Mouse (Mus musculus) myocyte (in vitro differentiated cells): ENCODE results near the gene Btnl2. TPM values are rescaled to one million over a fixed set of nuclear protein-coding genes. Genes with fewer than 3 reads are reported as not detected.

ENCODE experiments used
- H3K27me3 ChIP-seq: one replicate; pipeline ENCODE4 v1.6.1; 2011; ENCODE audit not compliant: control insufficient read depth, insufficient read depth, insufficient read length
- H3K36me3 ChIP-seq: one replicate; pipeline ENCODE4 v1.6.1; 2011; ENCODE audit not compliant: control insufficient read depth, insufficient read depth
- H3K4me2 ChIP-seq: one replicate; pipeline ENCODE4 v1.6.1; 2011; ENCODE audit warnings: low read depth, control low read depth
- H3K4me3 ChIP-seq: one replicate; pipeline ENCODE4 v1.5.1; 2011; ENCODE audit warnings: mild to moderate bottlenecking, control low read depth, moderate library complexity
- H3K79me2 ChIP-seq: one replicate; pipeline ENCODE4 v1.6.1; 2011; ENCODE audit not compliant: control insufficient read depth, insufficient read depth
- H3ac ChIP-seq: one replicate; pipeline ENCODE4 v1.6.1; 2011; ENCODE audit not compliant: control insufficient read depth, insufficient read length
- CEBPB ChIP-seq: IDR thresholded peaks from 2 replicates; pipeline ENCODE4 v1.6.1; 2011; ENCODE audit warnings: mild to moderate bottlenecking, moderate library complexity; ENCODE audit not compliant: poor library complexity, insufficient read depth, severe bottlenecking
- E2F4 ChIP-seq: IDR thresholded peaks from one replicate; pipeline ENCODE4 v1.6.1; 2011; ENCODE audit warnings: mild to moderate bottlenecking, control low read depth, moderate library complexity; ENCODE audit not compliant: insufficient read depth
- MAX ChIP-seq: IDR thresholded peaks from one replicate; pipeline ENCODE4 v1.6.1; 2011; ENCODE audit warnings: low read depth, mild to moderate bottlenecking, control low read depth
- MYOD1 ChIP-seq, 3 experiments: IDR thresholded peaks; one replicate each; pipeline ENCODE4 v1.6.1; 2011; ENCODE audit warnings: control low read depth in 2 of 3, low read depth in 2 of 3, mild to moderate bottlenecking in 2 of 3, moderate library complexity in 1 of 3; ENCODE audit not compliant: insufficient read length in 2 of 3, control insufficient read depth in 1 of 3
- MYOG ChIP-seq, 3 experiments: IDR thresholded peaks; one replicate each; pipeline ENCODE4 v1.6.1; 2011; ENCODE audit warnings: control low read depth in 2 of 3, low read depth in 2 of 3, mild to moderate bottlenecking in 2 of 3; ENCODE audit not compliant: insufficient read length in 2 of 3, control insufficient read depth in 1 of 3, insufficient read depth in 1 of 3
- POLR2A ChIP-seq: IDR thresholded peaks from one replicate; pipeline ENCODE4 v1.6.1; 2011; ENCODE audit warnings: low read depth, mild to moderate bottlenecking, control low read depth, moderate library complexity; ENCODE audit not compliant: insufficient read length
- POLR2AphosphoS2 ChIP-seq: IDR thresholded peaks from one replicate; pipeline ENCODE4 v1.6.1; 2011; ENCODE audit warnings: low read depth, control low read depth; ENCODE audit not compliant: insufficient read length
- REST ChIP-seq: IDR thresholded peaks from one replicate; pipeline ENCODE4 v1.6.1; 2011; ENCODE audit warnings: mild to moderate bottlenecking, control low read depth, moderate library complexity; ENCODE audit not compliant: insufficient read depth, insufficient read length
- SRF ChIP-seq: IDR thresholded peaks from one replicate; pipeline ENCODE4 v1.6.1; 2011; ENCODE audit warnings: low read depth; ENCODE audit not compliant: control insufficient read depth, insufficient read length
- TCF12 ChIP-seq: IDR thresholded peaks from one replicate; pipeline ENCODE4 v1.6.1; 2011; ENCODE audit warnings: mild to moderate bottlenecking, control low read depth; ENCODE audit not compliant: poor library complexity, insufficient read depth, severe bottlenecking
- TCF3 ChIP-seq: IDR thresholded peaks from one replicate; pipeline ENCODE4 v1.6.1; 2011; ENCODE audit warnings: low read depth, control low read depth; ENCODE audit not compliant: insufficient read length
- USF1 ChIP-seq: IDR thresholded peaks from one replicate; pipeline ENCODE4 v1.6.1; 2011; ENCODE audit warnings: low read depth, mild to moderate bottlenecking, control low read depth, moderate library complexity
- polyA plus RNA-seq: library from polyadenylated mRNA; unstranded; fragments of >200 nt; fragmentation: generic; extraction: Trizol; gene quantifications from one replicate; pipeline ENCODE4 v1.2.1, GENCODE M21; 2012; ENCODE audit warnings: missing spikeins

Btnl2 gene
- not detected for polyA plus RNA-seq

DNA sequence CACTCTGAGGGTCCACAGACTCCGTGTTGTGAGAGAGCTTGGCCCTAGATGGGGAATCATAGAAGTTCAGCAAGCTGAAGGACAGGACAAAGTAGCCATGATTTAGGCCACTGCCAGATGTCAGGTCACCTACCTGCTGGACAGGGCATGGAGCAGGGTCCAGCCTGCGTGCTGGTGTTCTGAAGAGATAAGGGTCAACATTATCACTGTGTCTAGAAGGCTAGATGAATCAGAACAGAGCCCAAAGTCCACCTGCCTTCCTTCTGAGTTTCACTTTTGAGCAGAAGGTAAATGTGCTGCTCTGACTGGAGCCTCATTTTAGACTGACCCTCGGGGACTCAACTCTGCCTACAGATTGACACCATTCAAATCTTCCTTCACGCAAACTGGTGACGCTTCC lies at the start of gene Btnl2:
TSS of gene Btnl2 (plus strand) at position 284 of the 400 bp plus-strand sequence.
- H3K4me3 ChIP-seq: no peak within 1 kb of the TSS
- no peaks in the 10 kb centered on the region for H3K36me3 ChIP-seq
- no peaks in the 10 kb centered on the region for H3K79me2 ChIP-seq
- H3K4me2 ChIP-seq: no peak within 1 kb of the TSS
- H3ac ChIP-seq: no peak within 1 kb of the TSS
- H3K27me3 ChIP-seq: peaks cover 8% of the 10 kb centered on the region
- no peak for TF ChIP-seq TCF3
- no peak for TF ChIP-seq SRF
- no peak for TF ChIP-seq MAX
- TF ChIP-seq POLR2A: no peak
- no peak for TF ChIP-seq REST
- TF ChIP-seq MYOD1 (IDR thresholded peaks at IDR 0.05; ENCODE audit: control insufficient read depth in 1 of 3, insufficient read length in 2 of 3, low read depth in 2 of 3): no peak
- no peak for TF ChIP-seq E2F4
- TF ChIP-seq USF1: no peak

DNA sequence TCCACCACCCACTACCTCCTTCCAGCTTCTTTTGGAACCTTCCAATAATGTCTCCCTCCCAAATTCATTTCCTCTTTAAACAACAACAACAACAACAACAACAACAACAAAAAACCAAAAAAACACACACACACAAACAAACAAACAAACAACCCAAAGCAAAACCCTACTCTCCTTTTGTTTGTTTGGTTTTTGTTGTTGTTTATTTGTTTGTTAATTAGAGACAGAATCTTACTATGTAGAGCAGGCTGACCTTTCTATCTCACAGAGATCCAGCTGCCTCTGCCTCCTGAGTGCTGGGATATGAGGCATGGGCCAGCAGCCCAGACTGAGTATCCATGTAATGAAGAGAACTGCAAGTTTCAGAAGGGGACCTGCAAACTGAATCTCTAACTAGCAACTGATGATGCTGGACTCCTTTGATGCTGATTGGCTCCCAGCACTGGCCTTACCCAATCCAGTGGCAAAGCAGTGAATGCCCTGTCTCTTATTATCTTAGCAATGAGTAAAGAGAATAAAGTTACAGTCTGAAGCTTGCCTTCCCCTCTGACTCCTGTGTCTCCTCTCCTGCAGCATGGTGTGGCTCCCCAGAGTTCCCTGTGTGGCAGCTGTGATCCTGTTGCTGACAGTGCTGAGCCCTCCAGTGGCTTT lies 49.1 kb upstream of the Btnl2 start, which contains the start of gene H2-Eb1:
TSS of gene H2-Eb1 (plus strand) at position 488 of the 651 bp plus-strand sequence.
- H3K79me2 ChIP-seq: no peaks in the 10 kb centered on the region
- H3ac ChIP-seq: no peak within 1 kb of the TSS
- H3K4me3 ChIP-seq: no peak within 1 kb of the TSS
- H3K27me3 ChIP-seq: peaks cover 6% of the 10 kb centered on the region
- TF ChIP-seq TCF12 (no peak), CEBPB (no peak), E2F4 (no peak), TCF3 (no peak), REST (no peak), SRF (no peak), MAX (no peak), MYOG (IDR thresholded peaks at IDR 0.05; ENCODE audit: control insufficient read depth in 1 of 3, insufficient read depth in 1 of 3, insufficient read length in 2 of 3, low read depth in 2 of 3) (no peak), USF1 (no peak), POLR2A (no peak)
- no peak within 1 kb of the TSS for H3K4me2 ChIP-seq
- H3K36me3 ChIP-seq: no peaks in the 10 kb centered on the region

DNA sequence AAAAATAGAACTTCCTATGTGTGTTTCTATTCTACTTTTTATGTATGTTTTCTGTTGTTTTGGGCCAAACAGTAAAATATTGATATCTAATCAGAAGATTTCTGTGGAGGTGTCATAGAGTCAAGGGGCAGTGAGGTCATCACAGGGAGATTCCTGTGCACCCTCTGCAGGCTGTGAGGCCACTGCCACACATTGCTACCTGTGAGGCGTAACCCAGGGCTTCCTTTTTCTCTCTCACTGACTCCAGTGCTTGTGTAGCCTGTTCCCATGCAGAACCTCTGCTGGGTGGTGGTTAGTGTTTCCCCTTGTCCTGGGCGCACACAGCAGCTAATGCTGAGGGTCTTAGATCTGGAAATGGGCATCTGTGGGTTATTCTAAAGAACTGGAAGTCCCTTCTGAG lies 48.2 kb upstream of the Btnl2 start:
- no peaks in the 10 kb centered on the region for H3K79me2 ChIP-seq
- H3K4me3 ChIP-seq: no peak overlapping the region
- TF ChIP-seq MYOG (IDR thresholded peaks at IDR 0.05; ENCODE audit: control insufficient read depth in 1 of 3, insufficient read depth in 1 of 3, insufficient read length in 2 of 3, low read depth in 2 of 3) (no peak), MAX (no peak), CEBPB (no peak), POLR2AphosphoS2 (no peak), MYOD1 (IDR thresholded peaks at IDR 0.05; ENCODE audit: control insufficient read depth in 1 of 3, insufficient read length in 2 of 3, low read depth in 2 of 3) (no peak), REST (no peak), E2F4 (no peak), TCF3 (no peak), USF1 (no peak)
- no peaks in the 10 kb centered on the region for H3K36me3 ChIP-seq
- H3K27me3 ChIP-seq: peaks cover 6% of the 10 kb centered on the region
- no peak overlapping the region for H3K4me2 ChIP-seq
- H3ac ChIP-seq: no peak overlapping the region

DNA sequence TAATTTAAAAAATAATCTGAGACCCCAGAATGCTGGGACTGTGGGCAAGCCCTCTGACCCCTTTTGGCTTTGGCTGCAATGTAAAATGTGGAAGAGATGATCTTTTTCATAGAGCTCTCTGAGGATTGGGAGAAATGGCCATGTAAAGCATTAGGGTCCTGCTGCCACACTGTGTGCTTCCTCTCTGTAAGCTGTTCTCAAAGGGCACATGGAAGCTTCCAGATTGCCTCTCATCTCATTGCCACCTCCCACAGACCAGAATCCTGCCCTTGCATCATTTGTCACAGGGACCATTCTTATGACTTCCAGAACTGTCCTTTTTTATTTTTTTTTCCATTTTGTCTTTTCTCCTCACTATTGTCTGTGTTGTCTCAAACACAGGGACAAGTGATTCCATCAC lies 47.4 kb upstream of the Btnl2 start:
- Histone ChIP-seq H3K4me3 (no peak overlapping the region), H3K4me2 (no peak overlapping the region), H3K36me3 (no peaks in the 10 kb centered on the region), H3K79me2 (no peaks in the 10 kb centered on the region), H3K27me3 (peaks cover 10% of the 10 kb centered on the region), H3ac (no peak overlapping the region)
- TF ChIP-seq POLR2A (no peak), REST (no peak), SRF (no peak), MYOD1 (IDR thresholded peaks at IDR 0.05; ENCODE audit: control insufficient read depth in 1 of 3, insufficient read length in 2 of 3, low read depth in 2 of 3) (no peak), POLR2AphosphoS2 (no peak), TCF12 (no peak), CEBPB (no peak)

DNA sequence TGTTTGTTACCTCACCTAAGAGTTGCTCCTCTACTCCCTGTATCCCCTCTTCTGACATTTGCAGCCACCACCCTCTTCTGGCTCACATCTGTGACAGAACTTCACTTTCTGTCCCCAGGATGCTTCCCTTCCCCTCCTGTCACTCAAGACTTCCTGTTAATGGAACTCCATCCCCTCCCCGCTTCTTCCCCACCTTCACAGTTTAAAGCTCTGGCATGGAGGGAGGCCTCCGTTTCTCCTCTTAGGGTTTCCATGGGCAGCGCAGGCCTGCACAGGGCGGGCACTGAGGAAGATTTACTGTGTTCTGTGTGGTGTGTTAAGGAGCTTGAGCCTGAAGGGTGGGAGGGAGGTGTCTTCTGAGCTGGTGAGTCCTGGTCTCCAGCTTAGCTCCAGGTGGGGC lies 46.5 kb upstream of the Btnl2 start:
- H3K4me3 ChIP-seq: no peak overlapping the region
- H3K36me3 ChIP-seq: no peaks in the 10 kb centered on the region
- TF ChIP-seq CEBPB (no peak), MAX (no peak), E2F4 (no peak), MYOG (IDR thresholded peaks at IDR 0.05; ENCODE audit: control insufficient read depth in 1 of 3, insufficient read depth in 1 of 3, insufficient read length in 2 of 3, low read depth in 2 of 3) (no peak)
- no peak overlapping the region for H3ac ChIP-seq
- no peaks in the 10 kb centered on the region for H3K79me2 ChIP-seq
- peaks cover 12% of the 10 kb centered on the region for H3K27me3 ChIP-seq
- H3K4me2 ChIP-seq: no peak overlapping the region
